Mouse (Mus musculus) olfactory bulb, adult 2 months (tissue): Measurements from ENCODE around the gene N6amt1. TPM values are rescaled to one million over a fixed set of nuclear protein-coding genes. Genes with fewer than 3 reads are reported as not detected.

Experiments used
- H3K27ac ChIP-seq: fragments of 200-500 bp; 2 replicates; pipeline ENCODE4 v1.5.1; 2012; ENCODE audit warnings: low read depth, low read length; ENCODE audit not compliant: insufficient read depth
- H3K4me1 ChIP-seq: fragments of 200-500 bp; 2 replicates; pipeline ENCODE4 v1.6.1; 2012; ENCODE audit warnings: low read length; ENCODE audit not compliant: control insufficient read depth, insufficient read depth
- H3K4me3 ChIP-seq: fragments of 200-500 bp; 2 replicates; pipeline ENCODE4 v1.5.1; 2012; ENCODE audit warnings: mild to moderate bottlenecking, low read depth, low read length, moderate library complexity; ENCODE audit not compliant: insufficient read depth
- CTCF ChIP-seq: fragments of 200-500 bp; IDR thresholded peaks from 2 replicates; pipeline ENCODE4 v1.5.1; 2012; ENCODE audit warnings: low read depth, mild to moderate bottlenecking, low read length, moderate library complexity; ENCODE audit not compliant: insufficient read depth
- POLR2A ChIP-seq: fragments of 200-500 bp; IDR thresholded peaks from 2 replicates; pipeline ENCODE4 v1.6.1; 2012; ENCODE audit warnings: mild to moderate bottlenecking, low read depth, low read length, moderate library complexity; ENCODE audit not compliant: insufficient read depth
- WGBS: fragments of 180-500 bp; shearing (Covaris S2); methylation state at CpG from one replicate; pipeline ENCODE4 v1.1.7; 2018; 5-methylcytosine and 5-hydroxymethylcytosine counted together
- polyA plus RNA-seq: library from polyadenylated mRNA; stranded (reverse); fragments of >200 nt; gene quantifications from 2 replicates; pipeline ENCODE4 v1.2.4, GENCODE M21; 2012; ENCODE audit warnings: low replicate concordance; ENCODE audit not compliant: missing spikeins, insufficient read depth, insufficient read length

The N6amt1 gene
- not detected in 2 replicates for polyA plus RNA-seq

DNA sequence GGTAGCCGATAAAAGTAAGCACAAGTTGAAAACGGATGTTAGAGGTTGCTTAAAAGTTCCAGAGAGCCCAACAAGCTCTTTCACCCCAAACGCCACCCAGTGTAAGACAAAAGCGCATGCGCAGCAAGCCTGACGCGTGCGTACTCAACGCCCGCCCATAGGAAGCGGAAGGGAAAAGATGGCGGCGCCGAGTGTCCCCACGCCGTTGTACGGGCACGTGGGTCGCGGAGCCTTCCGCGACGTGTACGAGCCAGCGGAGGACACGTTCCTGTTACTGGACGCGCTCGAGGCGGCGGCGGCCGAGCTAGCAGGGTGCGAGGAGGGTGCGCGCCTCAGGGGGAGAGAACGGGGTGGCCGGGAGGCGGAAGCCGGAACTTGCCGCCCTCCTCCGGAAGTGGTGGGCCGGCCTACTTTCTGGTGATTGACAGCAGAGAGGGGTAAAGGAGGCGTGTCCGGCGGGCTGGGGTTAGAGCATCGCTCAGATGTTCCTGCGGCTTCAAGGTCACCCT lies at the start of gene N6amt1:
Gene N6amt1, plus strand, starts transcription at position 111 of the 509 bp plus-strand sequence.
- TF ChIP-seq CTCF = no peak
- peak; percentile 53; the same call in 1 of the 2 replicates for TF ChIP-seq POLR2A
- peak within 1 kb of the TSS; percentile 84 for H3K27ac ChIP-seq
- no peaks in the 10 kb centered on the region; the same call in 1 of the 2 replicates for H3K4me1 ChIP-seq
- H3K4me3 ChIP-seq = peak within 1 kb of the TSS; percentile 77
- under 1% methylated on average over 48 of the region's 48 CpGs for WGBS

DNA sequence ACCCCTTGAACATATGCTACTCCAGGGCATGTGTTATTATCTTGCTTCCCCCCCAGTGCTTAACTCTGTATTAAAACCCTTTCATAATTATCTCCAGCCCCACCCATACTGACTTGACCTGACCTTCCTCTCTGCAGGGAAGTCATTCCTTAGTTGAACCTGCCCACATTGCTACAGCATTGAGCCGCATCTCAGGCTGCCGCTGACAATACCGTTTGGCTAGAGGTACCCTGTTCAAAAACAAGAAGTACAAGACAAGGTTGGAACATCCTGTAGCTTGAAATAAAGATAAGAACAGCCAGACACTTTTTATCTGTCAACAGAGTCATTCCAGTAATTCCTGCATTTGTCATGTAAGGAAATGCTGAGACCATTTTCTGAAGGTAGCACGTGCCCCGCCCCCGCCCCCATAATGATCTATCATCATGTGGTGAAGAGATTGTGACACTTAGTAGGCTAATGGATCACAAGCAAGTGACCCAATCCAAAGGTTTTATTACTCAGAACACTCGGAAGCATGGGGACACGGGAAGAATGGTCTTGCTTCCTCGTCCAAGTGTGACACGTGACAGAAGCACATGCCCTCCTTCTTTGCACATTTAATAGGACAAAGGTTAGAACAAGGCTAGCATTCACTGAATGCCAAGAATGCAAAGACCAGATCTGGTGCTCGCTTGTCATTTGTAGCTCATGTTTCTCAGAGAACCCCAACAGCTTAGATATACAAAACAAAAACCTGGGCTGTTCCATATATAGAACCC lies 48.6 kb upstream of the N6amt1 start:
- Histone ChIP-seq H3K4me3 (no peak overlapping the region), H3K4me1 (no peaks in the 10 kb centered on the region), H3K27ac (no peak overlapping the region)
- WGBS = 73% methylated on average over 11 of the region's 11 CpGs
- TF ChIP-seq CTCF (no peak), POLR2A (no peak)

DNA sequence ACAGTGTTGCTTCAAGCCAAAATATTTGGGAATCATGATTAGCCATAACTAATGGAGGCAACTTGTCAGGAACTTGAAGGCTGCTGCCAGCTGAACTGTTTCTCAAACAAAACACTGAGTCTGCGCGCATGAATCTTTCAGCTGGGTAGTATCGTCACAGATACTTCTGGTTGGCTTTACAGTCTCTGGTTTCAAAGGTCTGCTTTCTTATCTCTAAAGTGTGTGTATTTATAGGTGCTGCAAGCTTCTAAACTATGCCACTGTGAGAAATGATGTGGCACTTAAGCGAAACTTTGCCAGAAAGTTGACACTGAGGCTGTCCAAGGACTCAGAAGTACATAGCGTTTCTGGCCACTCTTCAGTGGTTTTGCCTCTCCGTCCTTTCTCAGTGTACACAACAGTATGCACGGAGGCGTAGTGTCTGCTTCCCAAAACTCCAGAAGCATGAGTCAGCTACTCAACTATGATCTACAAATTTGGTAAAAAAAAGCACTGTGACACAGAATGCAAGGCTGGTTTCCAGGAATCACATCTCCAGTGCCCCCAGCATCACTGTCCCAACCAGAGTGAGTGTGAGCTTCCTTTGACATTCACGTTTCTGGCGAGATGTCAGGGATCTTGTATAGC lies 46.8 kb upstream of the N6amt1 start:
- H3K4me3 ChIP-seq = no peak overlapping the region
- H3K27ac ChIP-seq = no peak overlapping the region
- TF ChIP-seq CTCF (no peak), POLR2A (no peak)
- no peaks in the 10 kb centered on the region for H3K4me1 ChIP-seq
- 66% methylated on average over 10 of the region's 10 CpGs for WGBS

DNA sequence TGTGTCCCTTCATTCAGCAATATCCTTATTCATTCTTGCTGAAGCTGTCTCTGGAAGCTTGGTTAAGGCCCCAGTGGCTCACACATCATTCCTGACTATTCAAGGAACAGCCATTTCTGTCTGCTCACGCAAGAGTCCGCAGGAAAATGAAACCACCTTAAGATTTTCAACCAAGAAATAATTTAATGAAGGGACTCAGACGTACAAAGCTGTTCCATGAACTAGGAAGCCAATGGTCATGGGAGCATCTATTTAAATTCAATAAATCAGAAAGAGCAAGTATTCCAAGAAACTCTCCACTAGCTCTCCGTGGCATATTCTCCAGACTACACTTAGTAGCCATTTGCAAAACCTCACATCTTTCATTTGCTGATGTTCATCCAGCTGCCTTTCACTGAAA lies 43.3 kb upstream of the N6amt1 start:
- whole genome bisulfite sequencing = 92% methylated on average over 4 of the region's 4 CpGs
- TF ChIP-seq POLR2A (no peak), CTCF (no peak)
- Histone ChIP-seq H3K27ac (no peak overlapping the region), H3K4me3 (no peak overlapping the region), H3K4me1 (no peaks in the 10 kb centered on the region)

DNA sequence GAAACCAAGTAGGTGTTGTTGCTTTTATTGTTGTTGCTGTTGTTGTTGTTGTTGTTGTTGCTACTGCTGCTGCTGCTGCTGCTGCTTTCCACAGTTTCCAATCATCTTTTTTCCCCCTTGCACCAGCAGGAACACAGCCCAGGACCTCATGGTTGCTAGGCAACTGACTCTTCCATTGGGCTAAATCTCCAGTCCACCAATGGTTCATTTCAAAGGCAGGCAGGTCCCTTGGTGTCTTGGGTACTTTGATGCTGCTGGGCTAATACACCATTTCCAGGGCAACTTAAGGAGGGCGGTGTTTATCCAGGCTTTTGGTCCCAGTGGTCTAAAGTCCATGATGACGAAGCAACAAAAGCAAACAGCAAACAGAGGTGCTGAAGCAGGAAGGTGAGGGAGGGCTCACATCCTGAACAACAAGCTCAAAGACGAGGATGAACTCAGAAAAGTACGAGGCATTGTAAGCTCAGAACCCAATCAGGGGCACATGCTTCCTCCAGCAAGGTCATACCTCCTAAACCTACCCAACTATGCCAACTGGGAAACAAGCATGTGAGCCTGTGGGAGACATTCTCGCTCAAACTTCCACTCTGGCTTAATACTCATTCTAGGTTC lies 35.7 kb upstream of the N6amt1 start:
- Histone ChIP-seq H3K27ac (no peak overlapping the region), H3K4me1 (0 out of 2 replicates have a peak, but pooled peaks cover 2% of the 10 kb centered on the region), H3K4me3 (no peak overlapping the region)
- TF ChIP-seq POLR2A = no peak
- no peak for TF ChIP-seq CTCF
- WGBS = 84% methylated on average over 5 of the region's 5 CpGs

GRCm38 (mm10) chr16:87318998-87319397 lies 35.0 kb upstream of the N6amt1 start:
- WGBS = 44% methylated on average over 5 of the region's 5 CpGs
- H3K4me1 ChIP-seq = 0 out of 2 replicates have a peak, but pooled peaks cover 2% of the 10 kb centered on the region
- no peak overlapping the region for H3K27ac ChIP-seq
- no peak overlapping the region for H3K4me3 ChIP-seq
- TF ChIP-seq CTCF (no peak), POLR2A (no peak)

DNA sequence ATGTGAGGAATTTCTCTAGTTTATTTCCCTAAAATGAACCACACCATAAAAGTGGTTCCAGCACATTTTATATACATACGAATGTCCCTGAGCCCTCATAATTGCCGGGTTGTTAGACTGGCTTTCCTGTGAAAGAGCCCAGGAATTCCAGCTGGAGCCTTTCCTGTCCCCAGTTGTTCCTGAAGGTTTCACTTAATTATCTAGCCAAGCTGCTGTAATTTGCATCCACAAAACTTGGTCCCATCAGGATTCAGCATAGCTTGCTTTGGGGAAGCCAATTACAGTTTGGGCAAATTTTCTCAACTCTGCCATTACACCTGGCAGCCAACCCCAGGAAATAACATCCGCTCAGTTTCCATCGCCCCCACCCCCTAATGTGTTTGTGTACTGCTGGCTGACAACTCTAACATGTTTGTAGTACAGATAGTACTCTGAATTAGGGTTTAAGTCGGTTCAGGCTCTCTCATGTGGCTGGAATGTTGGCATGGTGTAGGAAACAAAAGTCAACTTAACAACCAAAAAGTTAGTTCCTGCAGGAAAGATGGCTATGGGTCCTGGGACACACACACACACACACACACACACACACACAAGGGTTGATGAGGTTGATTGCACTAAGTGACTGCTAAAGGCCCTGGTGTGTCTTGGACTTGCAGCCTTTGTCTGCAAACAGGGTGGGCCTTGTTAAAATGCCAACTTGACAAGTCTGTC lies 34.3 kb upstream of the N6amt1 start:
- 0 out of 2 replicates have a peak, but pooled peaks cover 2% of the 10 kb centered on the region for H3K4me1 ChIP-seq
- H3K4me3 ChIP-seq = no peak overlapping the region

DNA sequence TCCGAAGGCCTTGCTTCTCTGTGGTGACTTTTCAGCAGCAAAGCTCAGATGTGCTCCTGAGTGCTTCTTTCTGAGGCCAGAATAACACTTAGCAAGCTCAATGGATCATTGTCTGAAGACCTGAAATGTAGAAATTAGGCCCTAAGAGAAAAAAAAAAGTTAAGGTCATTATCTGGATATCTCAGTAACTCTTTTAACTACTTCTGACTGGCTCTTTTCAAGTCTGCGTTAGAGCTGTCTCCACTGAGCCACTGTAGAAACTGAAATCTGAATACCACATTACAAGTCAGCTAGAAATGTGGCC lies 33.8 kb upstream of the N6amt1 start:
- 52% methylated on average over 2 of the region's 2 CpGs for WGBS
- TF ChIP-seq CTCF = no peak
- no peak for TF ChIP-seq POLR2A
- Histone ChIP-seq H3K4me1 (0 out of 2 replicates have a peak, but pooled peaks cover 2% of the 10 kb centered on the region), H3K27ac (no peak overlapping the region), H3K4me3 (no peak overlapping the region)

More for the DNA sequence above, 34.3 kb upstream of the N6amt1 start:
- H3K27ac ChIP-seq = no peak overlapping the region
- 33% methylated on average over 5 of the region's 5 CpGs for WGBS
- TF ChIP-seq POLR2A (no peak), CTCF (no peak)
